Mouse (Mus musculus): Measurements from ENCODE around the gene Slc6a13.

Slc6a13 gene

DNA sequence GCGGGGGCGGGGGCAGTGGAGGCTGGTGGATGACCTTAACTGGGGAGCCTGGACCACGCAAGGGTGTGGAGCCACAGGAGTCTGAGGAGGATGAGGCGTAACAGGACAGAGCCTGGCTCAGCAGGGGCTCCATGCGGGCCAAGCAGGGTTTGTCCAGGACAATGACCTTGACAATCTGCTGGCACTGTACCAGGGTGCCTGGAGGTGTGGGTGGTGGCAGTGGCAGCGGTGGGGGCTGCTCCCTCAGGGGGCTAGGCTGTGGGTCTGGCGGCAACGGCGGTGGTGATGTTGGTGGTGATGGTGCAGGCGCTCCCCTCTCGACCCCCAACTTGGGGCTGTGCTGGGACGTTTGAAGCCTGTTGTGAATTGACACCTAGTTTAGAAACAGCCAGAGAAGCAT is 76.1 kb downstream of the Slc6a13 start:
- no peak for DNase-seq (ENCODE audit: low read depth in 2 of 2, low spot score in 2 of 2)

DNA sequence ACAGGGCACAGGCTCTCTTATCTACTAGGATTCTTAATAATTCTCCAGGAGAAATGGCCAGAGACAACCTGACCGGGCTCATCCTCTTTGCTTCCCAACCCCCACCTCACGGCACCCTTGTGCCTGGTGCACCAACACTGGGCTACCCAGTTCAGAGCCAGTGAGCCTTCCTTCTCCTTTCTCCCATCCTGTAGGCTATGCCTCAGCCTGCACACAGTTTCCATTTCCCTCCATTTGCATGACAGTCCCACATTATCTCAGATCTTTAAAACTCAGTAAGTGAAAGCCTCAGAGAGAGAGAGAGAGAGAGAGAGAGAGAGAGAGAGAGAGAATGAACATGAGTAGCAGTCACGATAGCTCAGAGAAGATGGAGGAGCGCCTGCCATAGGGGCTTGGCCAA is 78.2 kb downstream of the Slc6a13 start:
- DNase-seq (ENCODE audit: low read depth in 2 of 2, low spot score in 2 of 2) = no peak

DNA sequence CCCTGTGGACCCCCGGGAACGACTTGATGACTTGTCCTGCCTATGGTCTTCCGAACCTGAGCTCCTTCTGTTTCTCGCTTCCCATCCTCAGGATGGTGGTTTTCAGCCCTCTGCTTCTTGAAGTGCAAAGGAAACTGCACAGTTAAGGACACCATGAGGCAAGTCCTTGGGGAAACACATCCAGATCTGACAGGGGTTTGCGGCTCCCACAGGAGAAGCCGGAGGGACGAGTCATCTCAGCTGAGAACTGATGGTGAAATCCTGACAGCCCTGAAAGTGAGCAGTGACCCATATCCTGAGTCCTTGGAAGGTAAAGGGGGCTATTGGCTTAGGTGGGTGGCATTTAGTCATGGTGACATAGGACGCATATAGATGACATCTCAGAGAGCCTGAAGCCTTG is 80.5 kb downstream of the Slc6a13 start:
- no peak for DNase-seq (ENCODE audit: low read depth in 2 of 2, low spot score in 2 of 2)

DNA sequence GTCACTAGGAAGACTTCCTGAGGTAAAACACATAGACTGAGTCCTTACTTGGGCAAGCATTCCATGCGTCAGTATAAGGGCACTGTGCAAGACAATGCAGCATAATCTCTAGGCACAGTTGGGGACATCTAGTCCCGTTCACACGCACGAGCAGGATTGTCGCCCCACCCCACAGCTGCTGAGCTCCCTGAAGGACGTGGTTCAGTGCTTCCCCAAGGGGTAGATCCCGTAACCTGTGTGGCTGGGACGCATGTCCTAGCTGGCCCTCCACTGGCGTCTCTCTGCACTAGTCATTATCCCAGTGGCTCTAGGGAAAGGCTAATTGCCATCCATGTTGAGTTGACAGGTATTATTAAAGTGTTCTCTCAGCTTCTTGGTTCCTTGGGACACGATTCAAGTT is 82.0 kb downstream of the Slc6a13 start:
- DNase-seq (ENCODE audit: low read depth in 2 of 2, low spot score in 2 of 2) = no peak

DNA sequence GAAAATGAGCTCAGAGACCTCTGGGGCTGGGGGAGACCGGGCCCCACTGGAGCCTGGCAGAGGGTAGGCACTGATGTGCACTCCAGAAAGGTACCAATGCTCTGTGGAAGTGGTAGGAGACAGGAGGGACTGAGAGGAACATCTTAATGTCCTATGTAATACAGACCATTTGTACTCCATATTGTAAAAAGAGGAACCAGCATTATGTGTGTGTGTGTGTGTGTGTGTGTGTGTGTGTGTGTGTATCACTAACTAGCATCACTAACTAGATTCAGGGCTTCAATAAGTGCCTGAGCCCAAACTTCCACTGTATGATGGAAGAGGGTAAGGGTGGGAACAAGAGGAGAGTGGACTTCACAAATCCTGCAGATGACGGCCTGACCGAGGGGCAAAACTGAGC is 85.4 kb downstream of the Slc6a13 start:
- no peak for DNase-seq (ENCODE audit: low read depth in 2 of 2, low spot score in 2 of 2)

Data from CD8-positive naive resting alpha-beta T cell, adult 2 months (primary cell).